Mouse (Mus musculus): Measurements from ENCODE around the gene Slc12a7. TPM values are rescaled to one million over a fixed set of nuclear protein-coding genes. Genes with fewer than 3 reads are reported as not detected.

Slc12a7 gene
- polyA plus RNA-seq, 1 experiment, result 53.9 TPM

DNA sequence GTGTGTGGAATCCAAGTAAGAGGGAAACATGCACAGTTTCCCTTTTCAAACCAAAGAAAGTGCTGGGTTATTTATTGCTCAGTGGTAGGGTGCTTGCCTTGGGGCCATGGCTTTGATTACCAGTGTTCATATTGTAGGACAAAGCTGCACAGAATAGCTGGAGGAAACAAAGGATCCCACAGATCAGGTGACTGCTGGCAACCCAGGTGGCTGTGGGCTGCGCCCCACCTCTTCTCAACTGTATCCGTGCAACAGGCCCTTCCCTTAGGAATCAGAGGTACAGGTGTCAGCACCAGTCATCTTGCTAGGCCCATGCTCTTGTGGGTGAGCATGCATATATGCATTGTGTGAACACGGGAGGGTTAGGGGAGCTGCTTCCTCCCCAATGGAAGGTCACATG, 35.4 kb downstream of the Slc12a7 start:
- Histone ChIP-seq H3K4me3 (ENCODE audit: insufficient read depth, low read length) (no peak overlapping the region), H3K4me1 (ENCODE audit: control insufficient read depth, insufficient read depth, low read length) (peaks cover 63% of the 10 kb centered on the region), H3K27ac (ENCODE audit: insufficient read depth, low read depth, low read length) (no peak overlapping the region)
- TF ChIP-seq CTCF (IDR thresholded peaks at IDR 0.05; ENCODE audit: low read depth, low read length), result no peak
- no peak for TF ChIP-seq POLR2A (IDR thresholded peaks at IDR 0.05; ENCODE audit: borderline replicate concordance, low read depth, low read length)

DNA sequence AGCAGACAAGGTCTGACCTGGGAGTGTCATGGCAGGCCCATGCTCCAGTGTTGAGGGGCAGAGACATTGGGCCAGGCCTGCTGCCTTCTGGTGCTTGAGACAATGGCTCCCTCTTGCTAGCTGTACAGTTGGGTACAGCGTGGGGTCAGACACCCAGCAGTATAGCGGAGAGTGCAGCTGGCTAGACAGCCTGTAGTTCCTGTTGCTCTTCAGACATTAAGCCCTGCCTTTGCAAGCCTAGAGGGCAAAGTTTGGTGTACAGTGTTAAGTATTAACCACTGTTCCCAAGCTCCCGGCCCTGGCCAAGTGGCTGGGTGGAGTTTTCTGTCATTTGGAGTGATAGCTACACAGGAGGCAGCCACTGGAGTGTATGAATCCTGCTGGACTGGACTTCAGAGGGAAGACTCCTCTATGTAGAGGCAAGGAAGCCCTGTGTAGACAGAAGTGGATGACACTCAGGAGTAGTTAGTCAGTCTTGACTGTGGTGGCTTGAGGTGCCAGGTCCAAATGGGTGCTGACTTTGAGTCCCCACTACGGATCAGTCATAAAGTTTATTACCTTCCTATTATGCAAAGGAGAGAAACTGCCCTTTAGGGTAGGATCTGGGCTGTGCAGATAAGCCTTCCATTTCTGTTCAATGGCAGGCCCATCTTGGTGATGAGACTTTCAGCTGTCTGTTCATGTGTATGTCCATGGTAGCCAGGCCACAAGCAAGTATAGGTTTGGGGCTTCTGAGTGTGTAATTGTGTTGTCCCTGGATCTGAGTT, 37.2 kb downstream of the Slc12a7 start:
- TF ChIP-seq POLR2A (IDR thresholded peaks at IDR 0.05; ENCODE audit: borderline replicate concordance, low read depth, low read length) (no peak), CTCF (IDR thresholded peaks at IDR 0.05; ENCODE audit: low read depth, low read length) (no peak)
- Histone ChIP-seq H3K4me1 (ENCODE audit: control insufficient read depth, insufficient read depth, low read length) (peaks cover 79% of the 10 kb centered on the region), H3K27ac (ENCODE audit: insufficient read depth, low read depth, low read length) (no peak overlapping the region), H3K4me3 (ENCODE audit: insufficient read depth, low read length) (no peak overlapping the region)

DNA sequence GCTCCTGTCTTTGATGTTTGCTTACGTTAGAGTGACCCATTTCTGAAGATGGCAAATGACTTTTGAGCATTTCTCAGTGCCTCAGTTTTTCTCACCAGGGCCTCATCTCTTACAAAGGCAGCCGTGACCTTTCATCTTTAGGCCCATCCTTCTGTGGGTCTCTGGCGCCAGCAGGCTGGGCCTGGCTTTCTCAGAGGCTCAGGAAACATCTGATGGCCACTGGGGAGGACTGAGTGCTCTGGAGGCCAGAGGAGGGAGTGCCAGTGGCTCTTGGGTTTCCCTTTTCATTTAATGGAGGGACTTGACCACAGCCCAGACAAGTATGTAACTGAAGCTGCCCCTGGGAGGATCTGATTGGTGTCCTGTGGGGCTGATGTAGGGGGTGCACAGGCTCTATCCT, 38.2 kb downstream of the Slc12a7 start:
- Histone ChIP-seq H3K4me1 (ENCODE audit: control insufficient read depth, insufficient read depth, low read length) (peaks cover 76% of the 10 kb centered on the region), H3K27ac (ENCODE audit: insufficient read depth, low read depth, low read length) (no peak overlapping the region)

DNA sequence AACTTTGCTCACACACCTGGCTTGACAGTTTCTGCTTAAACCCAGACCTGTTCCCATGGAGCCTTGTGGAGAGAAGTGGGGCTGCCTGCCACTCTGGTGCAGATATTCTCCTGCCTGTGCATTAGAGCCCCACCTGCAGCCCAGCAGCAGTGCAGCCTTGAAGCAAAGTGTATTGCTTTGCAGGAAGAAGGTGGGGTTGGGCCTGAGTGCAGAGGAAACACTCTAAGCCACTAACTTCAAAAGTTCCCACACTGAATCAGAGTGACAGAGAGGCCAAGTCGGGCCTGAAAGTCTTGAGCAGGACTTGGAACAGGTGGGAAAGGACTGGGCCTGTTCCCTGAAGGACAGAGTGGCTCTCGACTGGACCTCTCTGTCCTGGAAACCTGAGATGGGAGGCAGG, 39.8 kb downstream of the Slc12a7 start:
- Histone ChIP-seq H3K27ac (ENCODE audit: insufficient read depth, low read depth, low read length) (no peak overlapping the region), H3K4me1 (ENCODE audit: control insufficient read depth, insufficient read depth, low read length) (peaks cover 65% of the 10 kb centered on the region), H3K4me3 (ENCODE audit: insufficient read depth, low read length) (no peak overlapping the region)
- no peak for TF ChIP-seq POLR2A (IDR thresholded peaks at IDR 0.05; ENCODE audit: borderline replicate concordance, low read depth, low read length)
- no peak for TF ChIP-seq CTCF (IDR thresholded peaks at IDR 0.05; ENCODE audit: low read depth, low read length)

More for the DNA sequence above, 38.2 kb downstream of the Slc12a7 start:
- TF ChIP-seq CTCF (IDR thresholded peaks at IDR 0.05; ENCODE audit: low read depth, low read length) (no peak), POLR2A (IDR thresholded peaks at IDR 0.05; ENCODE audit: borderline replicate concordance, low read depth, low read length) (no peak)
- H3K4me3 ChIP-seq (ENCODE audit: insufficient read depth, low read length), result no peak overlapping the region

DNA sequence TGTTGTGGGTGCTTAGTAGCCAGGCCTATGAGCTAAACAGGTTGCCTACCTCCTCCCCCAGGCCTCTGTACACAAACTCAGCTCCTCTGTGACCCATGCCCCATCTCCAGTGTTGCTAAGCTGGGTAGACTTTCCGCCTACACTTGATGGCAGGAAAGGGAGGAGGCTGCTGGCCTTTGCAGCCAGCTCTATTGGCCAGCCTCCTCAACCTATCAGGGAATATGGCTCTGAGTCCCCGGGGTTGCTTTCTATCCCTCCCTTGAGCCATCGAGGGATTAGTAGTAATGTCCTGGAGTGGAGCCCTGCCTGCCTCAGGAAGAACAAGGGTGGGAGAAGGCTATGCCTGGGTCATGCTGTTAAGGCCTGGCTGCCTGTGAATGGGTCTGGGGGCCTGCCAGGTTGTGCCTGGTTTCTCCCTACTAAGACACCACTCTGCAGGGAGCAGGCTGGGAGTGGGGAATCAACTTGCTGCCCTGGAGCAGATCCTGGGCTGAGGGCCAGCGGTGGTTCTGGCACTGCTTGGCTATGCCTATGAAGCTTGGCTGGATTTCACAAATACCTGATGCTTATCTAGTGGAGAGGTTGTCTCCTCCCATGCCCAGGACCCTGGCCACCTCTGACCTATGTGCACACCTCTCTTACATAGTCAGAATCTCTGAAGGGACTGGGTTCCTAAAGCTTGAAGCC, 40.8 kb downstream of the Slc12a7 start:
- Histone ChIP-seq H3K4me1 (ENCODE audit: control insufficient read depth, insufficient read depth, low read length) (peaks cover 59% of the 10 kb centered on the region), H3K4me3 (ENCODE audit: insufficient read depth, low read length) (no peak overlapping the region), H3K27ac (ENCODE audit: insufficient read depth, low read depth, low read length) (no peak overlapping the region)
- TF ChIP-seq POLR2A (IDR thresholded peaks at IDR 0.05; ENCODE audit: borderline replicate concordance, low read depth, low read length), result no peak
- no peak for TF ChIP-seq CTCF (IDR thresholded peaks at IDR 0.05; ENCODE audit: low read depth, low read length)

- H3K27ac ChIP-seq (ENCODE audit: insufficient read depth, low read depth, low read length), result no peak overlapping the region
- H3K4me3 ChIP-seq (ENCODE audit: insufficient read depth, low read length), result no peak overlapping the region
- no peak for TF ChIP-seq POLR2A (IDR thresholded peaks at IDR 0.05; ENCODE audit: borderline replicate concordance, low read depth, low read length)
- TF ChIP-seq CTCF (IDR thresholded peaks at IDR 0.05; ENCODE audit: low read depth, low read length), result no peak
- H3K4me1 ChIP-seq (ENCODE audit: control insufficient read depth, insufficient read depth, low read length), result peaks cover 47% of the 10 kb centered on the region
Measured at GRCm38 (mm10) chr13:73775786-73776185, 42.9 kb downstream of the Slc12a7 start.

DNA sequence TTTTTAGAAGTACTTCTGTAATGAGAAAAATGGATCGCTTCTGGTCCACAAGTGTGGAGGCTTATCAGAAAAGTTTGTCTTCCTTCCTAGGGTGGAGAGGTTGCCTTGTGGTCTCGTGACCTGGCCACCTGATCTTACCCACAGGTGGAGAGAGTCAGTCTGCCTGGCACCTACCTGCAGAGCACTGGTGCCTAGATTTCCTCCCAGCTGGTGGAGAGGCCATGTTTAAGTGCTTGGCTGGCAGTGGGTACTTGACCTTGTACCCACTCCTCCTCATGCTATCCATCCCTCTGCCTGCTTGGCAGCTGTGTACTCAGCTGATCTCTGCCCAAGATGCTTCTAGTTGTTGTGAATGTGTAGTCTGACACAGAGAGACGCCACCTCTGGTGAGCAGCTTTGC, 44.7 kb downstream of the Slc12a7 start:
- H3K4me3 ChIP-seq (ENCODE audit: insufficient read depth, low read length), result no peak overlapping the region
- no peak overlapping the region for H3K27ac ChIP-seq (ENCODE audit: insufficient read depth, low read depth, low read length)
- H3K4me1 ChIP-seq (ENCODE audit: control insufficient read depth, insufficient read depth, low read length), result peaks cover 37% of the 10 kb centered on the region
- TF ChIP-seq POLR2A (IDR thresholded peaks at IDR 0.05; ENCODE audit: borderline replicate concordance, low read depth, low read length), result no peak
- no peak for TF ChIP-seq CTCF (IDR thresholded peaks at IDR 0.05; ENCODE audit: low read depth, low read length)

GRCm38 (mm10) chr13:73782486-73782885, 49.6 kb downstream of the Slc12a7 start:
- Histone ChIP-seq H3K4me1 (ENCODE audit: control insufficient read depth, insufficient read depth, low read length) (peaks cover 13% of the 10 kb centered on the region), H3K4me3 (ENCODE audit: insufficient read depth, low read length) (no peak overlapping the region), H3K27ac (ENCODE audit: insufficient read depth, low read depth, low read length) (no peak overlapping the region)
- TF ChIP-seq POLR2A (IDR thresholded peaks at IDR 0.05; ENCODE audit: borderline replicate concordance, low read depth, low read length) (no peak), CTCF (IDR thresholded peaks at IDR 0.05; ENCODE audit: low read depth, low read length) (no peak)

DNA sequence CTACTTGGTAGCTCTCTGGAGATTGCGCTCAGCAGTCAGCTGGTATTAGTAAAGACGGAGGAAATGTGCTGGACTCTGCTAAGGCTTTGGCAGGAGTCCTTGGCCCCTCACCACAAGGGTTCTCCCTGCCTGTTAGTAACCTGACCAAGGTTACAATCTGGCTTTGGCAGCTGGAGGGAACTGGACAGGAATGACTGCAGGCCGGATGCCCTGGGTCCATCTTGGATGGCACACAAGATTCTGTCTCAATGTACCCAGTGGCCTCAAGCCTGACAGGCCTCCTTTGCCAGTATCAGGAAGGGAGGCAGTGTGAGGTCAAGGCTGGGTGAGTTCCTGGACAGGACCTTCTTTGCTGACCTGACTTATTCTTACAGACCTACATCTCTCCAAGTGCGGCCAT, 59.3 kb downstream of the Slc12a7 start:
- no peak for TF ChIP-seq POLR2A (IDR thresholded peaks at IDR 0.05; ENCODE audit: borderline replicate concordance, low read depth, low read length)
- no peak for TF ChIP-seq CTCF (IDR thresholded peaks at IDR 0.05; ENCODE audit: low read depth, low read length)
- Histone ChIP-seq H3K4me3 (ENCODE audit: insufficient read depth, low read length) (no peak overlapping the region), H3K27ac (ENCODE audit: insufficient read depth, low read depth, low read length) (no peak overlapping the region), H3K4me1 (ENCODE audit: control insufficient read depth, insufficient read depth, low read length) (peaks cover 11% of the 10 kb centered on the region)

DNA sequence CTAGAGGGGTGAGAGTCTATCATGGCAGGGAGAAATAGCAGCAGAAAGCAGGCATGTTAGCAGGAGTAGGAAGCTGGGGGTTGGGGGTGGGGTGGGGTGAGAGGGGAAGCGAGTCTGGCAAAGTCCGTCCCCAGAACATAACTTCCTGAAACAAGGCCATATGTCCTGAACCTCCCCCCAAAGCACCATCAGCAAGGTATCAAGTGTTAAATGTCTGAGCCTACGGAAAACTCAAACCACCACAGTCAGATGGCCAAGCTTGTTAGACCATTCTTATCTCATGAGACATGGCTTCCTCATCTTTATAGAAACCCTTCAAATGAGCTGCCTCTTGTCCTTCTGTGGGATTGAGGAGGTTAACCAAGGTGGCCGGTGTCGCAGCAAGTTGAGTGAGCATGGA, 60.3 kb downstream of the Slc12a7 start:
- peak overlapping the region; percentile 3; the same call in 1 of the 2 replicates for H3K27ac ChIP-seq (ENCODE audit: insufficient read depth, low read depth, low read length)
- no peak overlapping the region for H3K4me3 ChIP-seq (ENCODE audit: insufficient read depth, low read length)
- H3K4me1 ChIP-seq (ENCODE audit: control insufficient read depth, insufficient read depth, low read length), result peaks cover 11% of the 10 kb centered on the region
- no peak for TF ChIP-seq CTCF (IDR thresholded peaks at IDR 0.05; ENCODE audit: low read depth, low read length)
- TF ChIP-seq POLR2A (IDR thresholded peaks at IDR 0.05; ENCODE audit: borderline replicate concordance, low read depth, low read length), result no peak
